Comparison of ENCODE assay signal across 12 mouse cellular contexts in genomic region chr6:39301484-39301883, GRCm38 (mm10).
DNase-seq lines count a peak whose midpoint lies in the region; ATAC-seq and TF ChIP-seq lines count a peak whose summit lies in the region.
"Had no signal": no experiment of that assay in that cellular context is flagged by ENCODE, and none has a peak within 500 bp of the region (broad histone marks: within the 10 kb centered on the region; RNA-seq: fewer than 3 reads in every experiment).

No protein-coding gene starts in this region.

- H3K4me3 ChIP-seq in ES-E14 (ENCODE audit: insufficient read depth in 1 of 2, low read depth in 1 of 2, low read length in 2 of 2, poor library complexity in 1 of 2, severe bottlenecking in 1 of 2) = no peak overlapping the region
- no peak overlapping the region for H3K4me3 ChIP-seq in liver, postnatal 0 days (ENCODE audit: low read depth, low read length)
- H3K4me3 ChIP-seq in hindbrain, postnatal 0 days (ENCODE audit: low read length) = no peak overlapping the region

- in situ Hi-C loops in ES-E14 (cut with MboI; ENCODE audit: low sequenced_read_pairs in 2 of 2, unreplicated experiment in 2 of 2) = no loop called here

- no peaks in the 10 kb centered on the region for H3K9me3 ChIP-seq in ES-E14 (ENCODE audit: control insufficient read depth, insufficient read depth, low read depth, low read length)
- H3K9me3 ChIP-seq in liver, postnatal 0 days (ENCODE audit: low read length) = no peaks in the 10 kb centered on the region
- no peaks in the 10 kb centered on the region for H3K9me3 ChIP-seq in hindbrain, postnatal 0 days (ENCODE audit: low read length)

- no peak for TF ChIP-seq CTCF in liver, postnatal 0 days (IDR thresholded peaks at IDR 0.05; ENCODE audit: low read depth)
- no peak for TF ChIP-seq CTCF in hindbrain, postnatal 0 days (IDR thresholded peaks at IDR 0.05; ENCODE audit: low read depth)

- H3K27ac ChIP-seq in ES-E14 (ENCODE audit: insufficient read depth, low read depth, low read length, poor library complexity, severe bottlenecking) = no peak overlapping the region
- no peak overlapping the region for H3K27ac ChIP-seq in liver, postnatal 0 days (ENCODE audit: low read depth)
- H3K27ac ChIP-seq in hindbrain, postnatal 0 days = no peak overlapping the region

- DNase-seq in lung, postnatal 10 days = peak; percentile 24
- DNase-seq in lung, postnatal 4 days = no peak
- DNase-seq in ES-E14 (ENCODE audit: low read depth, low spot score) = no peak
- peak; percentile 20 for DNase-seq in brain, adult 2 months (ENCODE audit: low read depth, low spot score)
- peak; percentile 33 for DNase-seq in liver, postnatal 0 days
- no peak for DNase-seq in gastrocnemius, postnatal 10 days
- DNase-seq in hindbrain, postnatal 0 days (ENCODE audit: low spot score) = no peak
- DNase-seq: gastrocnemius, postnatal 36 days; heart, postnatal 4 days; kidney, postnatal 10 days; lung, embryonic 14.5 days had no signal

- H3K27me3 ChIP-seq in liver, postnatal 0 days (ENCODE audit: insufficient read depth, low read length) = no peaks in the 10 kb centered on the region
- no peaks in the 10 kb centered on the region for H3K27me3 ChIP-seq in hindbrain, postnatal 0 days (ENCODE audit: insufficient read depth, low read length)

- 67% methylated on average over 3 of the region's 3 CpGs for WGBS in liver, postnatal 0 days (ENCODE audit: insufficient replicate concordance)
- 87% methylated on average over 3 of the region's 3 CpGs for WGBS in hindbrain, postnatal 0 days

- H3K9ac ChIP-seq in ES-E14 (ENCODE audit: insufficient read depth, low read depth, low read length, poor library complexity, severe bottlenecking) = no peak overlapping the region
- no peak overlapping the region for H3K9ac ChIP-seq in liver, postnatal 0 days (replicated peaks)
- no peak overlapping the region for H3K9ac ChIP-seq in hindbrain, postnatal 0 days (replicated peaks; ENCODE audit: low read length)
- H3K9ac ChIP-seq: lung, embryonic 14.5 days had no signal

- no peaks in the 10 kb centered on the region for H3K36me3 ChIP-seq in ES-E14 (ENCODE audit: control insufficient read depth, insufficient read depth, low read length, poor library complexity, severe bottlenecking)
- no peaks in the 10 kb centered on the region for H3K36me3 ChIP-seq in liver, postnatal 0 days (replicated peaks; ENCODE audit: insufficient read depth, low read length)
- no peaks in the 10 kb centered on the region for H3K36me3 ChIP-seq in hindbrain, postnatal 0 days (ENCODE audit: insufficient read depth, low read length)

- ATAC-seq in liver, postnatal 0 days = no peak
- ATAC-seq in hindbrain, postnatal 0 days = no peak
- ATAC-seq: forebrain, embryonic 14.5 days had no signal

- no peak for TF ChIP-seq EP300 in liver, postnatal 0 days (IDR thresholded peaks at IDR 0.05; ENCODE audit: low read depth)

- H3K4me2 ChIP-seq in liver, postnatal 0 days (ENCODE audit: low read depth, low read length) = no peak overlapping the region
- no peak overlapping the region for H3K4me2 ChIP-seq in hindbrain, postnatal 0 days (ENCODE audit: low read depth, low read length)
- H3K4me2 ChIP-seq: lung, embryonic 14.5 days had no signal

- H3K4me1 ChIP-seq in ES-E14 (ENCODE audit: control insufficient read depth in 2 of 2, insufficient read depth in 2 of 2, low read length in 2 of 2, poor library complexity in 1 of 2) = peaks cover 0 to 5% of the 10 kb centered on the region in 2 experiments; a peak in 1 of 4 replicates
- no peaks in the 10 kb centered on the region for H3K4me1 ChIP-seq in liver, postnatal 0 days (ENCODE audit: insufficient read depth)
- H3K4me1 ChIP-seq in hindbrain, postnatal 0 days (ENCODE audit: insufficient read depth, low read length) = no peaks in the 10 kb centered on the region

TF ChIP-seq in ES-E14, 5 proteins besides CTCF, POLR2A, EP300 and RAD21:
- TF ChIP-seq MAFK (IDR thresholded peaks at IDR 0.05; ENCODE audit: insufficient read depth, low read depth, low read length) = peak; percentile 73; the same call in 1 of the 2 replicates
- no peak for TF ChIP-seq ZNF384 (IDR thresholded peaks at IDR 0.05; ENCODE audit: low read depth, low read length)

Comparison
In these comparisons a context has a peak if more than half of its experiments do, and no peak if none do; other contexts are left out.
1. DNase-seq: peak in lung, postnatal 10 days (single experiment), brain, adult 2 months (single experiment) and liver, postnatal 0 days (single experiment); none in lung, postnatal 4 days (0 of 2), ES-E14 (single experiment), gastrocnemius, postnatal 10 days (single experiment) and hindbrain, postnatal 0 days (single experiment).